ENCODE assay signal across 16 mouse cellular contexts in genomic region chr10:81588739-81589138, GRCm38 (mm10). TPM values are rescaled to one million over a fixed set of nuclear protein-coding genes. Genes with fewer than 3 reads are reported as not detected.
DNase-seq lines count a peak whose midpoint lies in the region; ATAC-seq lines count a peak whose summit lies in the region.
"Had no signal": no experiment of that assay in that cellular context is flagged by ENCODE, and none has a peak within 500 bp of the region (broad histone marks: within the 10 kb centered on the region; RNA-seq: fewer than 3 reads in every experiment).

No protein-coding gene starts in this region.

- peaks cover 74% of the 10 kb centered on the region for H3K27me3 ChIP-seq in hindbrain, embryonic 14.5 days (ENCODE audit: control insufficient read depth, insufficient read depth, low read length)

- H3K9me3 ChIP-seq in hindbrain, embryonic 14.5 days (ENCODE audit: control insufficient read depth, low read length) = 0 out of 2 replicates have a peak, but pooled peaks cover 7% of the 10 kb centered on the region
- H3K9me3 ChIP-seq: embryonic facial prominence, embryonic 12.5 days; forebrain, embryonic 13.5 days; forebrain, embryonic 15.5 days had no signal

- no peak overlapping the region for H3K27ac ChIP-seq in hindbrain, embryonic 14.5 days
- H3K27ac ChIP-seq: embryonic facial prominence, embryonic 10.5 days; embryonic facial prominence, embryonic 12.5 days; forebrain, embryonic 13.5 days; forebrain, embryonic 15.5 days had no signal

- no peaks in the 10 kb centered on the region for H3K4me1 ChIP-seq in hindbrain, embryonic 14.5 days (replicated peaks; ENCODE audit: control insufficient read depth, insufficient read depth, low read length)
- H3K4me1 ChIP-seq: embryonic facial prominence, embryonic 12.5 days; forebrain, embryonic 13.5 days; forebrain, embryonic 15.5 days had no signal

- no peak overlapping the region for H3K4me3 ChIP-seq in hindbrain, embryonic 14.5 days (replicated peaks; ENCODE audit: low read length)
- H3K4me3 ChIP-seq: embryonic facial prominence, embryonic 10.5 days; embryonic facial prominence, embryonic 12.5 days; forebrain, embryonic 13.5 days; forebrain, embryonic 15.5 days had no signal

- DNase-seq in cerebellum, adult 9-11 months = peak; percentile 35
- DNase-seq in thymus, postnatal 14 days = peak; percentile 2
- DNase-seq in thymus, adult 18-20 months = no peak
- no peak for DNase-seq in hindbrain, embryonic 14.5 days (ENCODE audit: low spot score)
- DNase-seq: adrenal gland, adult 2 months; adrenal gland, postnatal 10 days; adrenal gland, postnatal 25 days; cerebellum, adult 9-10 months; cerebellum, postnatal 14 days; cerebellum, postnatal 36 days; forebrain, postnatal 0 days had no signal

- no peak overlapping the region for H3K9ac ChIP-seq in hindbrain, embryonic 14.5 days
- H3K9ac ChIP-seq: embryonic facial prominence, embryonic 12.5 days; forebrain, embryonic 13.5 days; forebrain, embryonic 15.5 days; forebrain, postnatal 0 days had no signal

- WGBS in hindbrain, embryonic 14.5 days = 65% methylated on average over 7 of the region's 7 CpGs

- H3K4me2 ChIP-seq in hindbrain, embryonic 14.5 days (replicated peaks) = no peak overlapping the region
- H3K4me2 ChIP-seq: embryonic facial prominence, embryonic 12.5 days; forebrain, embryonic 13.5 days; forebrain, embryonic 15.5 days had no signal

- no peak for ATAC-seq in cerebellum, adult (ENCODE audit: insufficient number of reproducible peaks, low FRiP score, low TSS enrichment)
- ATAC-seq in hindbrain, embryonic 14.5 days (ENCODE audit: low FRiP score) = no peak
- ATAC-seq: forebrain, embryonic 13.5 days; forebrain, embryonic 15.5 days; forebrain, postnatal 0 days had no signal

- H3K36me3 ChIP-seq in hindbrain, embryonic 14.5 days (replicated peaks; ENCODE audit: control insufficient read depth, insufficient read depth) = no peaks in the 10 kb centered on the region; the same call in 1 of the 2 replicates

RNA-seq across cellular contexts. Expression of gene Tle6, which starts 12.1 kb away (rescaled TPM):
- polyA plus RNA-seq in hindbrain, embryonic 14.5 days (2014; fragmentation: Nextera tagmentation; extraction: Ambion mirVana) = 4.2 and 4.8 TPM in 2 replicates

RNA-seq across cellular contexts. Expression of gene Tle2, which starts 14.4 kb away (rescaled TPM):
- polyA plus RNA-seq in hindbrain, embryonic 14.5 days (2014; fragmentation: Nextera tagmentation; extraction: Ambion mirVana) = 24.5 and 29.7 TPM in 2 replicates

RNA-seq across cellular contexts. Expression of gene BC025920, which starts 17.3 kb away (rescaled TPM):
- 0.90 and 1.1 TPM in 2 replicates for polyA plus RNA-seq in hindbrain, embryonic 14.5 days (2014; fragmentation: Nextera tagmentation; extraction: Ambion mirVana)

RNA-seq across cellular contexts. Expression of gene Aes, which starts 29.5 kb away (rescaled TPM):
- 524 and 550 TPM in 2 replicates for polyA plus RNA-seq in hindbrain, embryonic 14.5 days (2014; fragmentation: Nextera tagmentation; extraction: Ambion mirVana)

RNA-seq across cellular contexts. Expression of gene Sirt6, which starts 38.9 kb away (rescaled TPM):
- polyA plus RNA-seq in hindbrain, embryonic 14.5 days (2014; fragmentation: Nextera tagmentation; extraction: Ambion mirVana) = 39.9 and 42.1 TPM in 2 replicates

Comparison
In these comparisons a context has a peak if more than half of its experiments do, and no peak if none do; other contexts are left out.
1. DNase-seq: peak in cerebellum, adult 9-11 months (single experiment) and thymus, postnatal 14 days (single experiment); none in thymus, adult 18-20 months (0 of 2) and hindbrain, embryonic 14.5 days (single experiment).